Mouse (Mus musculus): ENCODE data around the gene Prg4. TPM values are rescaled to one million over a fixed set of nuclear protein-coding genes. Genes with fewer than 3 reads are reported as not detected.

The Prg4 gene
- 0.30 and 0.39 TPM in 2 replicates for polyA plus RNA-seq (2015; fragmentation: Nextera tagmentation; extraction: Ambion mirVana)

DNA sequence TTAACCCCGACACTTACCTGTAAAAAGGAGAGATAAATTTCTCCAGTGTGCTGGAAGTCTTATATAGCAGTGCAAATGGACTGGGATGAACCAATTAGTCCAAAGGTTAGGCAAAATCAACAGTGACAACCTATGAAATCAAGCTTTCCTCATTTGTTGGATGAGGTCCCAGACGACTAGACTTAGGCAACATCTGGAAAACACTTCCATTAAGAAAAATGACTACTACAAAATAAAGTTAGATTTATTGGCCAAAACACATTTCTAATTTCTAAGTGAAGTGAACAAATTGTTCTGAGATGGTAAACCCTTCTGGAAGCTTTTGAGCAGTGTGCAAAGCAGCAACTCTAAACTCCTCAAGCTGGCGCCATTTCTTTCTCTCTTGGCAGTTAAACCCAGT, at the start of gene Prg4:
Gene Prg4 (minus strand): TSS at position 34 of the 400 bp plus-strand sequence.
- Histone ChIP-seq H3K27ac (no peak within 1 kb of the TSS), H3K36me3 (no peaks in the 10 kb centered on the region), H3K4me2 (no peak within 1 kb of the TSS), H3K4me3 (replicated peaks) (no peak within 1 kb of the TSS), H3K9ac (no peak within 1 kb of the TSS), H3K27me3 (replicated peaks) (no peaks in the 10 kb centered on the region), H3K9me3 (no peaks in the 10 kb centered on the region), H3K4me1 (no peaks in the 10 kb centered on the region)
- ATAC-seq (ENCODE audit: insufficient read depth, low FRiP score, low read depth) = no peak
- 62% methylated on average over 3 of the region's 3 CpGs for WGBS

DNA sequence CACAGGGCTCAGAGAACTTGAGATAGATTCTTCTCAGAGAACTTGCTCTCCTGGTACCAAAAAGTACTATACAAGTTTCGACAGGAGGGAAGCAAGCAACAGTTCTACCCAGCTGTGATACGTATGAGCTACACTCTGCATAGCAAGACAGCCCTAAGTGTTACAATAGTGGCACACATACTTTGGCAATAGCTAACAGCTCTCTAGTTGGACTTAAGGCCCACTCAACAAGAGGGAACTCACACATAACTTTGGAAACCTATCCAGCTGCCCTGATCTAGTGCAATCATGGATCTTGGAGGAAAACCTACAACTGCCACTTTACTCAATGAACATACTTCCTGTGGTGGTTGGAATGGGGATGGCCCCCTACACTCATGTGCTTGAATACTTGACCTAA, 47.1 kb upstream of the Prg4 start:
- Histone ChIP-seq H3K27me3 (replicated peaks) (no peaks in the 10 kb centered on the region), H3K4me3 (replicated peaks) (no peak overlapping the region), H3K9ac (no peak overlapping the region), H3K27ac (no peak overlapping the region), H3K4me2 (no peak overlapping the region), H3K4me1 (no peaks in the 10 kb centered on the region), H3K36me3 (no peaks in the 10 kb centered on the region), H3K9me3 (no peaks in the 10 kb centered on the region)
- WGBS = 85% methylated on average over 2 of the region's 2 CpGs
- ATAC-seq (ENCODE audit: insufficient read depth, low FRiP score, low read depth) = no peak

DNA sequence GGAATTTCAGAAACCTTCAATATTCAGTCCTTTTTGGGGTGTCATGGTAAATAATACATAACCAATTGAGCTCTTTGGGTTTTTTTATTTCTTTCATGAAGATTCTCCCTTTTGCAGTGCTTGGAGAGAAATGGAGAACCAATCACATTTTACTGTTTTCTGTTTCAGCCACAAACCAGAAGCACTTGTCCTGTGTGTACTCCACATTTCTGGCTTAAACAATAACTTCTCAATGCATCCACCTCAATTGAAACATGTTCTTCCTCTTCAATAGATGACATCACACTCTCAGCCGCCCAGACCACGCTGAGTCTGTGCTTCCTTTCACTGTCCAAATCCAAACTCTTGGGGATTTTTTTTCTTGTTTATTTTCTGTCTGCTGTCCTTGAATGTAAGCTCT, 39.8 kb upstream of the Prg4 start:
- no peak overlapping the region for H3K4me2 ChIP-seq
- no peaks in the 10 kb centered on the region for H3K4me1 ChIP-seq
- H3K4me3 ChIP-seq (replicated peaks) = no peak overlapping the region
- no peaks in the 10 kb centered on the region for H3K36me3 ChIP-seq
- no peaks in the 10 kb centered on the region for H3K9me3 ChIP-seq
- 33% methylated on average over 2 of the region's 2 CpGs for WGBS
- no peaks in the 10 kb centered on the region for H3K27me3 ChIP-seq (replicated peaks)
- no peak for ATAC-seq (ENCODE audit: insufficient read depth, low FRiP score, low read depth)
- no peak overlapping the region for H3K9ac ChIP-seq
- H3K27ac ChIP-seq = no peak overlapping the region

DNA sequence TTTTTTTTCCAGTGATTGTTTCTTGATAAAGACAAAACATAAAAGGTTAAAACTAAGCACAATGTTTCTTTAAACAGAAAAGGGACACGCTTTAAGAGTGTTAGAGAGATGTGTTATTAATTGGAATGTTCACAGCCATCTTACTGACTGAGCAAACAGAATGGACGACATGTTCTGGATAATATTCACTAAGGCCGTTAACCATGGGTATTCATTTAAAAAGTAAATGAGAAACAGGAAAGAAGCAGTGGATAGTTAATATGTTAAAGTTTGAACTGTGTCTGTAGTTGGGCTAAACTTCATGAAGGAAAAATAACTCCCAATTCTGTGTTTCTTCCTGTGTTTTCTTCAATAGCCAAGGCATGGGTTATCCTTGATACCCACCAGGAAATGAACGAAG, 37.4 kb upstream of the Prg4 start:
- no peaks in the 10 kb centered on the region for H3K9me3 ChIP-seq
- WGBS = 73% methylated on average over 4 of the region's 4 CpGs
- no peak for ATAC-seq (ENCODE audit: insufficient read depth, low FRiP score, low read depth)
- no peaks in the 10 kb centered on the region for H3K27me3 ChIP-seq (replicated peaks)
- no peaks in the 10 kb centered on the region for H3K4me1 ChIP-seq
- no peak overlapping the region for H3K4me2 ChIP-seq
- no peak overlapping the region for H3K4me3 ChIP-seq (replicated peaks)
- H3K27ac ChIP-seq = no peak overlapping the region
- H3K36me3 ChIP-seq = no peaks in the 10 kb centered on the region
- H3K9ac ChIP-seq = no peak overlapping the region

DNA sequence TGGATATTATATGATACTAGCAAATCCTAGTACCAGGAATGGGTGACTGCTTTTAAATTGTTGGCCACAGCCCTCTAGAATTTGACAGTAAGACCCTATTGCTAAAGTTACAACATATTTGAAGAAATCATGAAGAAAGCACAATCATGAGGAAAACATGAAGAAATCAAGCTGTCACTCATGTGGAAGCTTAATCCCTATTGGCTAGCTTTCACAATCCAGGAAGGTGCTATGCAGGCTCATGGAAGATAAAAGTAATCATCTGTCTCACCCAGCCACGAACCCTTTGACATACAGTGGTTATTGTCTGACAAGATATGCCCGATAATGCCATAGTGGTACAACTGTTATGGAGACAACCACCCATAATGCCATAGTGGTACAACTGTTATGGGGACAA, 32.2 kb upstream of the Prg4 start:
- ATAC-seq (ENCODE audit: insufficient read depth, low FRiP score, low read depth) = no peak
- Histone ChIP-seq H3K36me3 (no peaks in the 10 kb centered on the region), H3K27me3 (replicated peaks) (no peaks in the 10 kb centered on the region), H3K27ac (no peak overlapping the region), H3K4me2 (no peak overlapping the region), H3K4me3 (replicated peaks) (no peak overlapping the region), H3K9ac (no peak overlapping the region), H3K4me1 (no peaks in the 10 kb centered on the region), H3K9me3 (no peaks in the 10 kb centered on the region)
- WGBS = 83% methylated on average over 2 of the region's 2 CpGs

DNA sequence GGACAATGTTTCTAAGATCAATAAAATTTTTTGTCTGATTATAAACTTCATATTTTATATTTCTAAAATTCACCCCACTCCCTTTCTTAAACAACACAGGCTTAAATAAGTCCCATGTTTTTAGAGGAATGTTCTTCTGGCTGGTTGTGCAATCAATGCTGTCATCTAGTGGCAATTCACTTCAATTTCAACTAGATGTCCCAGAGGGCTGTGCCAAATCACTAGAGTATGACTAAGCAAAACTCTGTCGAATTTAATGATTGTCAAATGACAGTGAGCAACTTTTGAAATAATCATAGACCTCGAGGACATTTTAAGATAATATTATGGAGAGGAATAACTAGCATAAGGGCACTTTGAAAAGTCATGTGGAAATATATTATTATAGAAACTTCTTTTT, 31.7 kb upstream of the Prg4 start:
- H3K27ac ChIP-seq = no peak overlapping the region
- H3K9me3 ChIP-seq = no peaks in the 10 kb centered on the region
- no peak overlapping the region for H3K4me3 ChIP-seq (replicated peaks)
- H3K4me2 ChIP-seq = no peak overlapping the region
- WGBS = 64% methylated on average over 2 of the region's 2 CpGs
- H3K9ac ChIP-seq = no peak overlapping the region
- no peaks in the 10 kb centered on the region for H3K27me3 ChIP-seq (replicated peaks)
- no peaks in the 10 kb centered on the region for H3K4me1 ChIP-seq
- ATAC-seq (ENCODE audit: insufficient read depth, low FRiP score, low read depth) = no peak
- H3K36me3 ChIP-seq = no peaks in the 10 kb centered on the region

DNA sequence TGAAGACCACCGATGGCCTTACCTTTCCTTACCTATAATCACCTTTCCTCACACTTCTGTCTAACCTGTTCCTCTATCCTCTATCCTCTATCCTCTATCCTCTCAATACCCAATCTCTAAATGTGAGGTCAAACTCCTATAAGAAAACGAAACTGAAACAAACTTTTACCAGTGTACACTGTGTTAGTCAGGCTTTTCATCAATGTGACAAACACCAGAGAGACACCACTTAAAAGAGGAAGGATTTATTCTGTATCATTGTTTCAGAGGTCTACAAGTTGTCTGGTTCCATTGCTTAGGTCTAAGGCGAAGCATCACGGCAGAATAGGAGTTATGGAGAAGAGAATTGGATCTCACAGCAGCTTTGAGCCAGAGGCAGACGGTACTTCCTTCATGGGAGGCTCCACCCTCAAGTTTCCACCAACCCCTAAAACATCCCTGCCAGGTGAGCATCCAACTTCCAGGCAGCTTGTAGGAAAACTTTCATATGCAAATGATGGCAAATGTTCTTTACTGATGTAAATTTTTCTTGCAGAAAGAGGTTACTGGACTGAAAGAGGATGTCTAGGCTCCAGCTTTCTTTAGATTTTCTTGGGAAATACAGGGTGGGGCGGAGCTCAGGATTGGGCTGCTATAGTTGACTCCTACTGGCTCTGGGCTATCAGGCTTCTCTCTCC, 30.8 kb upstream of the Prg4 start:
- no peak overlapping the region for H3K4me3 ChIP-seq (replicated peaks)
- H3K9ac ChIP-seq = no peak overlapping the region
- H3K9me3 ChIP-seq = no peaks in the 10 kb centered on the region
- H3K36me3 ChIP-seq = no peaks in the 10 kb centered on the region
- ATAC-seq (ENCODE audit: insufficient read depth, low FRiP score, low read depth) = no peak
- H3K4me2 ChIP-seq = no peak overlapping the region
- H3K27ac ChIP-seq = no peak overlapping the region
- no peaks in the 10 kb centered on the region for H3K4me1 ChIP-seq
- WGBS = 75% methylated on average over 6 of the region's 6 CpGs
- no peaks in the 10 kb centered on the region for H3K27me3 ChIP-seq (replicated peaks)

DNA sequence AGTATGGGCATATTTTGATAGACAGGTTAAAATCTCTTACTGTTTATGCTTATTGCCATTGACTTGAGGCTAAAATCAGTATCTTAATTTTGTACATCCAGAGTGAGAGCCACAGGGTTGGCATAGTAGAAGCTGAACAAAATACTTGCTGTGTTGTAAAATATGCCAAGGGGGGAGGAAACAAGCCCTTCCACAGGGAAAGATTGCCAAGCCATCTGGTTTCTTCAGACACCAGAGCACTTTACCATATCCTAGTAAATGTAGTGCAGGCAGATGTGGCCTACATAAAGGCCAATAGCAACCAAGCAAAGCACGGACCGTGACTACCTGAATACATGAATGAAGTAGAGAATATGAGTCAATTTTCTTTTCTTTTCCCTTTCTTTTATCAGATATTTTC, 23.2 kb upstream of the Prg4 start:
- Histone ChIP-seq H3K4me1 (no peaks in the 10 kb centered on the region), H3K4me3 (replicated peaks) (no peak overlapping the region), H3K9ac (no peak overlapping the region), H3K9me3 (no peaks in the 10 kb centered on the region), H3K36me3 (no peaks in the 10 kb centered on the region), H3K4me2 (no peak overlapping the region), H3K27ac (no peak overlapping the region), H3K27me3 (replicated peaks) (no peaks in the 10 kb centered on the region)
- no peak for ATAC-seq (ENCODE audit: insufficient read depth, low FRiP score, low read depth)
- 96% methylated on average over 2 of the region's 2 CpGs for WGBS

DNA sequence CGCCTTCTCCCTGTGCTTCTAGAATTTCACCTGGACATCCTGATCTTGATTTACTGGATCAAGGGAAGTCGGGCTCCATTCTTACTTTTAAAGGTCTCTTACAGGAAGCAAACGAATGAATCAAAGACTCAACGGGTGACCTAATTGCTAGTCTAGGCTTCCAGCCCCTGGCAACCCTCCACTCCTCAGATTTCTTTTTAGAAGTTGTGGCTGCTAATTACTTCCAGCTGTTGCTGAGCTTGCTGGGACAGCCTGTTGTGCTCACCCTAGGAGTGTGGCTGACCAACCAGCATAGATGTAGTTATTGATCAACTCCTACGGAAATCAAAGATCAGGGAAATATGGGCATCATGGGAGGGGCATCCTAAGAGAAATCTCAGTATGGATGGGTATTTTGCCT, 14.7 kb upstream of the Prg4 start:
- Histone ChIP-seq H3K4me1 (no peaks in the 10 kb centered on the region), H3K9ac (no peak overlapping the region), H3K36me3 (no peaks in the 10 kb centered on the region), H3K4me2 (no peak overlapping the region), H3K27me3 (replicated peaks) (no peaks in the 10 kb centered on the region), H3K4me3 (replicated peaks) (no peak overlapping the region), H3K27ac (no peak overlapping the region), H3K9me3 (no peaks in the 10 kb centered on the region)
- no peak for ATAC-seq (ENCODE audit: insufficient read depth, low FRiP score, low read depth)
- WGBS = 69% methylated on average over 5 of the region's 5 CpGs

DNA sequence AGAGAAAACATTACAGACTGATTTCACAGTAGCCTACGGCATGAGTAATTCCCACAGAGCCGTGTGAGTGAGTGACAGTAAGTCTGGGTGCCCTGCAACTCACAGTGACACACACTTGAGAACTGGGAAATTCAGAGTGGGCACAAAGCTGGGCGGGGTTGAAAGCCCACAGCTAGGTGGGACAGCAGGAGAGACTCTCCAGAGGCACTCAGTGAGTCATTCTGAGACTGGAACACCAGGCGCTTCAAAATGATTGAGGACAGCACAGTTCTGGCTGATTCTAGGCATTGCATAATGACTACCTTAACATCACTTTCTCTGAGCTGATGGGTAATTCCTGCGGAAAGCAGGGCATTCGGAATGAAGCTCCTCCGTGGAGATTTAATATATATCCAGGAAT, 6.6 kb upstream of the Prg4 start:
- Histone ChIP-seq H3K36me3 (no peaks in the 10 kb centered on the region), H3K27me3 (replicated peaks) (no peaks in the 10 kb centered on the region), H3K4me2 (no peak overlapping the region), H3K4me3 (replicated peaks) (no peak overlapping the region), H3K9ac (no peak overlapping the region), H3K27ac (no peak overlapping the region), H3K4me1 (no peaks in the 10 kb centered on the region), H3K9me3 (no peaks in the 10 kb centered on the region)
- ATAC-seq (ENCODE audit: insufficient read depth, low FRiP score, low read depth) = no peak
- WGBS = 77% methylated on average over 7 of the region's 7 CpGs

DNA sequence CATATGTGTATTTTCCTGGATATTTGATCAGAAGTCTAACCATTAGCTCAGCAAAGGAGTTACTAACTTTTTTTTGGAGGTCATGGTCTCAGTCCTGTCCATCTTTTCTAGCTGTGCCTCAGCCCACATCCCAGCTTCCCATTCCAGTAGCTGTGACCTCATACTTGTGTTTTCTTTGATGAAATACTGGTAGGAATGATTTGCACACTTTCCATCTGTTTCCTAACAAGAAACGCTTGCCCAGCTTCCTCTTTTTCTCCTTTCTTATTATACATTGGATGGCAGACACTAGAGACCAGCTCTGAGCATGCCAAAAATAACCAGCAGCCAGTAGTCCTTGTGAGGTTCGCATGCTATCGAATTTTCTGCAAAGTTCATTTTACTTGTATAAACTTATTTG, 4.0 kb upstream of the Prg4 start:
- WGBS = 74% methylated on average over 3 of the region's 3 CpGs
- no peak overlapping the region for H3K4me3 ChIP-seq (replicated peaks)

DNA sequence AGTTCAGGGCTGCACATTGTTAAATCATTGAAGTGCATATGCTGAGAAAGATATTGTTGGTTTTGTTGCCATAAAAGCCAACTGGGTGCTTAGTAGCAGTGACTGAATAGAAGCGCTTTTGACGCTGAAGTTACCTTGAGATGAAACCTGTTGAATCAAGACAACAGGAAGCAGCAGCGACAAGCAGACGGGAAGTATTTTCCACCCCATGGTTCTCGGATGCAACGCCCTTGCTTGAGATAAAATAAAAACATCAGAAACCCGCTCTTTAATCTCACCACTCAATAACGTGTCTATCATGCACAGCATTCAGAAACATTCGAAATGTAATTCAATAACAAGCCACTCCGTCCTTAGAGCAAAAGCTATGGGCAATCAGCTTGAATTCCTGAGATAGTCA, 601 bp downstream of the Prg4 start:
- H3K4me3 ChIP-seq (replicated peaks) = no peak overlapping the region

More for the DNA sequence above, 4.0 kb upstream of the Prg4 start:
- H3K27ac ChIP-seq = no peak overlapping the region
- ATAC-seq (ENCODE audit: insufficient read depth, low FRiP score, low read depth) = no peak
- no peaks in the 10 kb centered on the region for H3K36me3 ChIP-seq
- H3K4me2 ChIP-seq = no peak overlapping the region
- H3K4me1 ChIP-seq = no peaks in the 10 kb centered on the region
- no peaks in the 10 kb centered on the region for H3K27me3 ChIP-seq (replicated peaks)
- no peaks in the 10 kb centered on the region for H3K9me3 ChIP-seq
- no peak overlapping the region for H3K9ac ChIP-seq

DNA sequence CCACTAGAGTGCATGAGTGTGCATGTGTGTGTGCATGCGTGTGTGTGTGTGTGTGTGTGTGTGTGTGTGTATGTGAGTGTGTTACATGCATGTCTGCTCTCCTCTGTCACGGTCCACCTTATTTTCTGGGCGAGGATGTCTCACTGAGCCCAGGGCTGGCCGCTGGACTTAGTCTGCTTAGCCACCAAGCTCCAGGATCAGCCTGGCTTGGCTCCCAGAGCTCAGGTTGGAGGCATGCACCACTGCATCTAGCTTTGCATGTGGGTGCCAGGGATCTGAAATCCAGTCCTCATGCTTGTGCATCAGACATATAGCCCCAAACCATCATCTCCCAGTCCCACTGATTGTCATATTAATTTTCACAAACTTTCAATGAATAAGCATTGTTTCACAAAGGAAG, 2.3 kb downstream of the Prg4 start:
- Histone ChIP-seq H3K27ac (no peak overlapping the region), H3K36me3 (no peaks in the 10 kb centered on the region), H3K4me2 (no peak overlapping the region), H3K9me3 (no peaks in the 10 kb centered on the region), H3K4me3 (replicated peaks) (no peak overlapping the region), H3K27me3 (replicated peaks) (no peaks in the 10 kb centered on the region), H3K9ac (no peak overlapping the region), H3K4me1 (no peaks in the 10 kb centered on the region)
- ATAC-seq (ENCODE audit: insufficient read depth, low FRiP score, low read depth) = no peak
- WGBS = 81% methylated on average over 4 of the region's 4 CpGs

More for the DNA sequence above, 601 bp downstream of the Prg4 start:
- ATAC-seq (ENCODE audit: insufficient read depth, low FRiP score, low read depth) = no peak
- Histone ChIP-seq H3K4me1 (no peaks in the 10 kb centered on the region), H3K9me3 (no peaks in the 10 kb centered on the region), H3K36me3 (no peaks in the 10 kb centered on the region), H3K9ac (no peak overlapping the region), H3K4me2 (no peak overlapping the region), H3K27me3 (replicated peaks) (no peaks in the 10 kb centered on the region), H3K27ac (no peak overlapping the region)
- 85% methylated on average over 10 of the region's 10 CpGs for WGBS
